Mouse (Mus musculus) embryonic facial prominence, embryonic 14.5 days (tissue): ENCODE results near the gene Rpusd2. TPM values are rescaled to one million over a fixed set of nuclear protein-coding genes. Genes with fewer than 3 reads are reported as not detected.
"Not testable (repeated sequence)": the region's sequence is repeated elsewhere in the genome, so short reads cannot be mapped to it uniquely, and the experiment has no call there.

ENCODE experiments used
- ATAC-seq: fragments of 200-750 bp; cut with Nextera tagmentation; 2 replicates; pipeline ENCODE4 v1.8.0; 2017; ENCODE audit warnings: low read depth, moderate number of reproducible peaks, moderate TSS enrichment
- DNase-seq: peaks from one replicate; pipeline ENCODE4 v3.0.0-alpha.2; 2015; ENCODE audit warnings: low spot score
- H3K27ac ChIP-seq: fragments of 300-500 bp; sonication (generic); replicated peaks from 2 replicates; pipeline ENCODE4 v1.5.1; 2014; ENCODE audit warnings: low read depth, mild to moderate bottlenecking, low read length, moderate library complexity
- H3K27me3 ChIP-seq: fragments of 300-500 bp; sonication (generic); replicated peaks from 2 replicates; pipeline ENCODE4 v1.6.1; 2014; ENCODE audit warnings: low read length; ENCODE audit not compliant: control insufficient read depth, insufficient read depth
- H3K36me3 ChIP-seq: fragments of 300-500 bp; sonication (generic); 2 replicates; pipeline ENCODE4 v1.6.1; 2014; ENCODE audit warnings: low read length, mixed read lengths; ENCODE audit not compliant: control insufficient read depth, insufficient read depth
- H3K4me1 ChIP-seq: fragments of 300-500 bp; sonication (generic); 2 replicates; pipeline ENCODE4 v1.6.1; 2014; ENCODE audit warnings: antibody characterized with exemption, low read length; ENCODE audit not compliant: control insufficient read depth, insufficient read depth
- H3K4me2 ChIP-seq: fragments of 300-500 bp; sonication (generic); 2 replicates; pipeline ENCODE4 v1.6.1; 2014; ENCODE audit warnings: low read depth, mild to moderate bottlenecking, low read length, moderate library complexity, mixed read lengths
- H3K4me3 ChIP-seq: fragments of 300-500 bp; sonication (generic); 2 replicates; pipeline ENCODE4 v1.5.1; 2014; ENCODE audit warnings: low read depth, mild to moderate bottlenecking, low read length
- H3K9ac ChIP-seq: fragments of 300-500 bp; sonication (generic); 2 replicates; pipeline ENCODE4 v1.6.1; 2014; ENCODE audit warnings: low read depth, mild to moderate bottlenecking, low read length, moderate library complexity, mixed read lengths
- H3K9me3 ChIP-seq: fragments of 300-500 bp; sonication (generic); 2 replicates; pipeline ENCODE4 v1.6.1; 2016; ENCODE audit warnings: low read length; ENCODE audit not compliant: control insufficient read depth
- WGBS: fragments of 180-500 bp; shearing (Covaris S2); extraction: QIAGEN DNeasy Blood & Tissue Kit; methylation state at CpG from one replicate; pipeline ENCODE4 v1.1.7; 2014; 5-methylcytosine and 5-hydroxymethylcytosine counted together
- polyA plus RNA-seq: library from polyadenylated mRNA; unstranded; fragments of >200 nt; fragmentation: Nextera tagmentation; extraction: Ambion mirVana; gene quantifications from 2 replicates; pipeline ENCODE4 v1.2.1, GENCODE M21; 2014

Rpusd2 gene
- polyA plus RNA-seq, 1 experiment from 2014 or later: 3.6 TPM

- Histone ChIP-seq H3K4me3 (no peak overlapping the region), H3K9me3 (0 out of 2 replicates have a peak, but pooled peaks cover 4% of the 10 kb centered on the region), H3K27me3 (no peaks in the 10 kb centered on the region), H3K36me3 (peaks cover 17% of the 10 kb centered on the region), H3K4me1 (peaks cover 7% of the 10 kb centered on the region; the same call in 1 of the 2 replicates), H3K9ac (no peak overlapping the region), H3K4me2 (no peak overlapping the region), H3K27ac (no peak overlapping the region)
- no peak for DNase-seq
- no peak for ATAC-seq
- WGBS: 73% methylated on average over 7 of the region's 7 CpGs
Measured at GRCm38 (mm10) chr2:119014989-119015388, 19.6 kb upstream of the Rpusd2 start.

- H3K4me2 ChIP-seq: no peak overlapping the region
- no peak for DNase-seq
- no peak overlapping the region for H3K4me3 ChIP-seq
- 0 out of 2 replicates have a peak, but pooled peaks cover 4% of the 10 kb centered on the region for H3K9me3 ChIP-seq
- no peak overlapping the region for H3K9ac ChIP-seq
- WGBS: 80% methylated on average over 12 of the region's 12 CpGs
- H3K27ac ChIP-seq: no peak overlapping the region
- peaks cover 7% of the 10 kb centered on the region; the same call in 1 of the 2 replicates for H3K4me1 ChIP-seq
- ATAC-seq: no peak
- no peaks in the 10 kb centered on the region for H3K27me3 ChIP-seq
- peaks cover 17% of the 10 kb centered on the region for H3K36me3 ChIP-seq
Measured at GRCm38 (mm10) chr2:119015604-119016180, 18.9 kb upstream of the Rpusd2 start.

- not testable (repeated sequence) for H3K9me3 ChIP-seq, H3K4me2 ChIP-seq, H3K4me1 ChIP-seq, H3K9ac ChIP-seq, ATAC-seq, H3K4me3 ChIP-seq, DNase-seq, H3K27me3 ChIP-seq, H3K27ac ChIP-seq
- H3K36me3 ChIP-seq: peaks cover 22% of the 10 kb centered on the region
- WGBS: 78% methylated on average over 4 of the region's 4 CpGs
Measured at GRCm38 (mm10) chr2:119016312-119016711, 18.3 kb upstream of the Rpusd2 start.

- ATAC-seq (no peak), DNase-seq (no peak)
- Histone ChIP-seq H3K4me1 (peaks cover 7% of the 10 kb centered on the region; the same call in 1 of the 2 replicates), H3K9me3 (0 out of 2 replicates have a peak, but pooled peaks cover 4% of the 10 kb centered on the region), H3K27me3 (no peaks in the 10 kb centered on the region), H3K27ac (no peak overlapping the region), H3K9ac (no peak overlapping the region), H3K4me3 (no peak overlapping the region), H3K4me2 (no peak overlapping the region), H3K36me3 (peaks cover 36% of the 10 kb centered on the region)
- 92% methylated on average over 3 of the region's 3 CpGs for WGBS
Measured at GRCm38 (mm10) chr2:119017647-119018046, 16.9 kb upstream of the Rpusd2 start.

GRCm38 (mm10) chr2:119018391-119019122 lies 16.0 kb upstream of the Rpusd2 start:
- Histone ChIP-seq H3K9ac (peak overlapping the region; percentile 39; the same call in 1 of the 2 replicates), H3K4me3 (no peak overlapping the region)
- 48% methylated on average over 22 of the region's 22 CpGs for WGBS

GRCm38 (mm10) chr2:119019131-119019530 lies 15.5 kb upstream of the Rpusd2 start:
- 17% methylated on average over 5 of the region's 5 CpGs for WGBS
- peaks cover 7% of the 10 kb centered on the region; the same call in 1 of the 2 replicates for H3K4me1 ChIP-seq
- H3K4me3 ChIP-seq: no peak overlapping the region
- DNase-seq (peak; percentile 72), ATAC-seq (peak; percentile 87)
- H3K4me2 ChIP-seq: peak overlapping the region; percentile 21; the same call in 1 of the 2 replicates
- H3K9me3 ChIP-seq: 0 out of 2 replicates have a peak, but pooled peaks cover 4% of the 10 kb centered on the region
- peak overlapping the region; percentile 67; the same call in 1 of the 2 replicates for H3K27ac ChIP-seq
- H3K9ac ChIP-seq: peak overlapping the region; percentile 39; the same call in 1 of the 2 replicates
- peaks cover 40% of the 10 kb centered on the region for H3K36me3 ChIP-seq
- H3K27me3 ChIP-seq: no peaks in the 10 kb centered on the region

More at GRCm38 (mm10) chr2:119018391-119019122, 16.0 kb upstream of the Rpusd2 start:
- ATAC-seq: peak; percentile 86
- DNase-seq: peak; percentile 88
- Histone ChIP-seq H3K4me1 (peaks cover 7% of the 10 kb centered on the region; the same call in 1 of the 2 replicates), H3K36me3 (peaks cover 40% of the 10 kb centered on the region), H3K27ac (peak overlapping the region; percentile 67), H3K9me3 (0 out of 2 replicates have a peak, but pooled peaks cover 4% of the 10 kb centered on the region), H3K4me2 (peak overlapping the region; percentile 21; the same call in 1 of the 2 replicates), H3K27me3 (no peaks in the 10 kb centered on the region)

- H3K4me3 ChIP-seq: no peak overlapping the region
- H3K36me3 ChIP-seq: peaks cover 40% of the 10 kb centered on the region
- no peak overlapping the region for H3K4me2 ChIP-seq
- H3K27me3 ChIP-seq: no peaks in the 10 kb centered on the region
- DNase-seq (peak; percentile 46), ATAC-seq (no peak)
- H3K9ac ChIP-seq: no peak overlapping the region
- peak overlapping the region; percentile 67; the same call in 1 of the 2 replicates for H3K27ac ChIP-seq
- H3K9me3 ChIP-seq: 0 out of 2 replicates have a peak, but pooled peaks cover 4% of the 10 kb centered on the region
- 55% methylated on average over 4 of the region's 4 CpGs for WGBS
- H3K4me1 ChIP-seq: peaks cover 7% of the 10 kb centered on the region; the same call in 1 of the 2 replicates
Measured at GRCm38 (mm10) chr2:119019538-119019937, 15.1 kb upstream of the Rpusd2 start.

- WGBS: 93% methylated on average over 6 of the region's 6 CpGs
- Histone ChIP-seq H3K4me3 (no peak overlapping the region), H3K27ac (no peak overlapping the region), H3K9me3 (no peaks in the 10 kb centered on the region), H3K9ac (no peak overlapping the region), H3K4me1 (peaks cover 7% of the 10 kb centered on the region; the same call in 1 of the 2 replicates), H3K4me2 (no peak overlapping the region), H3K27me3 (no peaks in the 10 kb centered on the region), H3K36me3 (peaks cover 47% of the 10 kb centered on the region)
- ATAC-seq (no peak), DNase-seq (no peak)
Measured at GRCm38 (mm10) chr2:119023154-119023660, 11.4 kb upstream of the Rpusd2 start.
